Mouse (Mus musculus) hindbrain, embryonic 16.5 days (tissue): ENCODE measurements around the gene 3425401B19Rik. TPM values are rescaled to one million over a fixed set of nuclear protein-coding genes. Genes with fewer than 3 reads are reported as not detected.
A peak's percentile ranks its signal among the peaks of the same experiment; 100 is the strongest.

Source experiments
- ATAC-seq: fragments of 200-750 bp; cut with Nextera tagmentation; 2 replicates; pipeline ENCODE4 v1.8.0; 2017; ENCODE audit warnings: moderate TSS enrichment, moderate library complexity
- H3K27ac ChIP-seq: fragments of 300-500 bp; sonication (generic); 2 replicates; pipeline ENCODE4 v1.5.1; 2014; ENCODE audit warnings: low read depth, mild to moderate bottlenecking, control low read depth, low read length, moderate library complexity
- H3K27me3 ChIP-seq: fragments of 300-500 bp; sonication (generic); replicated peaks from 2 replicates; pipeline ENCODE4 v1.6.1; 2014; ENCODE audit warnings: low read length; ENCODE audit not compliant: control insufficient read depth, insufficient read depth
- H3K36me3 ChIP-seq: fragments of 300-500 bp; sonication (generic); 2 replicates; pipeline ENCODE4 v1.6.1; 2014; ENCODE audit warnings: mild to moderate bottlenecking, low read length, moderate library complexity, mixed read lengths; ENCODE audit not compliant: control insufficient read depth, insufficient read depth
- H3K4me1 ChIP-seq: fragments of 300-500 bp; sonication (generic); 2 replicates; pipeline ENCODE4 v1.6.1; 2014; ENCODE audit warnings: low read depth, low read length; ENCODE audit not compliant: control insufficient read depth, insufficient read depth
- H3K4me2 ChIP-seq: fragments of 300-500 bp; sonication (generic); 2 replicates; pipeline ENCODE4 v1.6.1; 2014; ENCODE audit warnings: mild to moderate bottlenecking, low read length, control low read depth, moderate library complexity
- H3K4me3 ChIP-seq: fragments of 300-500 bp; sonication (generic); 2 replicates; pipeline ENCODE4 v1.5.1; 2014; ENCODE audit warnings: mild to moderate bottlenecking, low read length, control low read depth, moderate library complexity
- H3K9ac ChIP-seq: fragments of 300-500 bp; sonication (generic); 2 replicates; pipeline ENCODE4 v1.6.1; 2014; ENCODE audit warnings: low read depth, mild to moderate bottlenecking, control low read depth, low read length, moderate library complexity
- H3K9me3 ChIP-seq: fragments of 300-500 bp; sonication (generic); 2 replicates; pipeline ENCODE4 v1.6.1; 2014; ENCODE audit warnings: mild to moderate bottlenecking, low read length, moderate library complexity; ENCODE audit not compliant: control insufficient read depth
- WGBS: fragments of 180-500 bp; shearing (Covaris S2); extraction: QIAGEN DNeasy Blood & Tissue Kit; methylation state at CpG from one replicate; pipeline ENCODE4 v1.1.7; 2014; 5-methylcytosine and 5-hydroxymethylcytosine counted together
- polyA plus RNA-seq: library from polyadenylated mRNA; unstranded; fragments of >200 nt; fragmentation: Nextera tagmentation; extraction: Ambion mirVana; gene quantifications from 2 replicates; pipeline ENCODE4 v1.2.1, GENCODE M21; 2015

Gene 3425401B19Rik
- polyA plus RNA-seq: 0.06 and 0.21 TPM in 2 replicates

- H3K27ac ChIP-seq: no peak within 1 kb of the TSS
- ATAC-seq: no peak
- no peak within 1 kb of the TSS for H3K4me3 ChIP-seq
- H3K4me1 ChIP-seq: peaks cover 14% of the 10 kb centered on the region
- WGBS: 68% methylated on average over 16 of the region's 16 CpGs
- no peaks in the 10 kb centered on the region for H3K27me3 ChIP-seq
- no peak within 1 kb of the TSS for H3K9ac ChIP-seq
- H3K9me3 ChIP-seq: no peaks in the 10 kb centered on the region
- H3K36me3 ChIP-seq: no peaks in the 10 kb centered on the region
- H3K4me2 ChIP-seq: peak within 1 kb of the TSS; percentile 41
Observed at GRCm38 (mm10) chr14:32685124-32685826, at the start of gene 3425401B19Rik. Gene 3425401B19Rik (minus strand): TSS chr14:32685293.

GRCm38 (mm10) chr14:32732961-32733360 is 47.9 kb upstream of the 3425401B19Rik start:
- no peak overlapping the region for H3K9ac ChIP-seq
- no peaks in the 10 kb centered on the region for H3K9me3 ChIP-seq
- H3K27me3 ChIP-seq: no peaks in the 10 kb centered on the region
- no peak for ATAC-seq
- no peak overlapping the region for H3K4me3 ChIP-seq
- no peaks in the 10 kb centered on the region for H3K4me1 ChIP-seq
- no peaks in the 10 kb centered on the region for H3K36me3 ChIP-seq
- H3K27ac ChIP-seq: no peak overlapping the region
- no peak overlapping the region for H3K4me2 ChIP-seq
- WGBS: 45% methylated on average over 6 of the region's 6 CpGs

GRCm38 (mm10) chr14:32726864-32727263 is 41.8 kb upstream of the 3425401B19Rik start:
- no peaks in the 10 kb centered on the region for H3K9me3 ChIP-seq
- no peak overlapping the region for H3K9ac ChIP-seq
- H3K27ac ChIP-seq: no peak overlapping the region
- no peaks in the 10 kb centered on the region for H3K27me3 ChIP-seq
- no peak overlapping the region for H3K4me3 ChIP-seq
- H3K36me3 ChIP-seq: no peaks in the 10 kb centered on the region
- H3K4me1 ChIP-seq: no peaks in the 10 kb centered on the region
- ATAC-seq: no peak
- H3K4me2 ChIP-seq: no peak overlapping the region

GRCm38 (mm10) chr14:32721461-32721860 is 36.4 kb upstream of the 3425401B19Rik start:
- Histone ChIP-seq H3K4me2 (no peak overlapping the region), H3K27ac (no peak overlapping the region), H3K4me1 (no peaks in the 10 kb centered on the region), H3K36me3 (no peaks in the 10 kb centered on the region), H3K9ac (no peak overlapping the region), H3K4me3 (no peak overlapping the region), H3K27me3 (no peaks in the 10 kb centered on the region), H3K9me3 (no peaks in the 10 kb centered on the region)
- no peak for ATAC-seq
- 43% methylated on average over 1 of the region's 1 CpGs for WGBS

- Histone ChIP-seq H3K27ac (no peak overlapping the region), H3K4me1 (no peaks in the 10 kb centered on the region), H3K36me3 (no peaks in the 10 kb centered on the region), H3K4me2 (no peak overlapping the region), H3K4me3 (no peak overlapping the region), H3K9ac (no peak overlapping the region), H3K27me3 (no peaks in the 10 kb centered on the region), H3K9me3 (no peaks in the 10 kb centered on the region)
- ATAC-seq: no peak
- WGBS: 89% methylated on average over 6 of the region's 6 CpGs
Observed at GRCm38 (mm10) chr14:32716763-32717439, 31.8 kb upstream of the 3425401B19Rik start.

- H3K27me3 ChIP-seq: no peaks in the 10 kb centered on the region
- H3K9ac ChIP-seq: no peak overlapping the region
- no peak overlapping the region for H3K4me2 ChIP-seq
- 93% methylated on average over 2 of the region's 2 CpGs for WGBS
- no peak overlapping the region for H3K27ac ChIP-seq
- H3K4me1 ChIP-seq: no peaks in the 10 kb centered on the region
- H3K9me3 ChIP-seq: no peaks in the 10 kb centered on the region
- H3K4me3 ChIP-seq: no peak overlapping the region
- no peaks in the 10 kb centered on the region for H3K36me3 ChIP-seq
- no peak for ATAC-seq
Observed at GRCm38 (mm10) chr14:32715489-32715888, 30.4 kb upstream of the 3425401B19Rik start.

- Histone ChIP-seq H3K27ac (no peak overlapping the region), H3K4me1 (no peaks in the 10 kb centered on the region), H3K4me3 (no peak overlapping the region), H3K9me3 (no peaks in the 10 kb centered on the region), H3K36me3 (no peaks in the 10 kb centered on the region), H3K27me3 (no peaks in the 10 kb centered on the region), H3K4me2 (no peak overlapping the region), H3K9ac (no peak overlapping the region)
- 80% methylated on average over 6 of the region's 6 CpGs for WGBS
- ATAC-seq: 0 out of 2 replicates have a peak, but pooled peaks have one; percentile 34
Observed at GRCm38 (mm10) chr14:32715076-32715475, 30.0 kb upstream of the 3425401B19Rik start.

- 97% methylated on average over 6 of the region's 6 CpGs for WGBS
- Histone ChIP-seq H3K36me3 (no peaks in the 10 kb centered on the region), H3K27me3 (no peaks in the 10 kb centered on the region), H3K9ac (no peak overlapping the region), H3K4me3 (no peak overlapping the region), H3K27ac (no peak overlapping the region), H3K4me1 (no peaks in the 10 kb centered on the region), H3K9me3 (no peaks in the 10 kb centered on the region), H3K4me2 (no peak overlapping the region)
- ATAC-seq: no peak
Observed at GRCm38 (mm10) chr14:32709861-32710260, 24.8 kb upstream of the 3425401B19Rik start.

- Histone ChIP-seq H3K9ac (no peak overlapping the region), H3K4me2 (no peak overlapping the region), H3K4me1 (no peaks in the 10 kb centered on the region), H3K36me3 (no peaks in the 10 kb centered on the region), H3K9me3 (no peaks in the 10 kb centered on the region), H3K27me3 (no peaks in the 10 kb centered on the region), H3K27ac (no peak overlapping the region), H3K4me3 (no peak overlapping the region)
- ATAC-seq: no peak
- 56% methylated on average over 7 of the region's 7 CpGs for WGBS
Observed at GRCm38 (mm10) chr14:32708756-32709155, 23.7 kb upstream of the 3425401B19Rik start.
